Mouse (Mus musculus) central nervous system, embryonic 18 days (tissue): ENCODE results near the gene Tbc1d16. TPM values are rescaled to one million over a fixed set of nuclear protein-coding genes. Genes with fewer than 3 reads are reported as not detected.

ENCODE experiments used
- polyA plus RNA-seq: library from polyadenylated mRNA; depleted of rRNA; stranded (reverse); fragments of >200 nt; gene quantifications from 2 replicates; pipeline ENCODE4 v1.2.3, GENCODE M21; 2012; rRNA removed

The Tbc1d16 gene
- 83.6 and 90.9 TPM in 2 replicates for polyA plus RNA-seq

DNA sequence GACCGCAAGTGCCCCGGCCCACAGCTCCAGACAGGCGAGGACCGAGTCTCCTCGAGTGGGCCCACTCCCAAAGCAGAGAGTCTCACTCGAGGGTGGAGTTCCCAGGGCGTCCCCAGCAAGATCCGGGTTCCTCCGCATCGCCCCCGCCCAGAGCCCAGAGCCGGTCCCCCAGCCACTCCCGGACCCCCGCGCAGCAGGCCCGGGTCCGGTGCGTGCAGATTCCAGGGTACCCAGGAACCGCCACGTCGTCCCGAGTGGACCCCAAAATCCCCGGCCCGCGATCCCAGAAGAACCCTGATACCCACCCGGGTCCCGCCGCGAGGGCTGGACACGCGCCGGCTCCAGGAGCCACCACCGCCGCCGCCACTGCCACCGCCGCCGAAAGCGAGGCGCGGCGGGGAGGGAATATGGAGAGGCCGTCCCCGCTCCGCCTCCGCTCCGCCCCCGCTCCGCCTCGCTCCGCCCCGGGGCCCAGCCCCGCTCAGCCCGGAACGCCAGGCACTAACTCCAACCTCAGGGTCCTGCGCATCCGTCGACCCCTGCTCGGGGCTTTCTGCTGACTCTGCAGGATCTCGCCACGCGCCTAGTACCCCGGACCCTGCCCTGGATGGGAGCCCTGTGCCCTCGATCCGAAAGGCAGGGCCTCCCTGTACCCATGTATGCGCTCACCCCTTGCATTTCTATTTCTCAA, at the start of gene Tbc1d16, which contains the start of gene Ccdc40:
Tbc1d16 (minus strand) TSS at position 409 of the 691 bp plus-strand sequence.
Ccdc40 (plus strand) TSS at position 482 of the 691 bp plus-strand sequence.

DNA sequence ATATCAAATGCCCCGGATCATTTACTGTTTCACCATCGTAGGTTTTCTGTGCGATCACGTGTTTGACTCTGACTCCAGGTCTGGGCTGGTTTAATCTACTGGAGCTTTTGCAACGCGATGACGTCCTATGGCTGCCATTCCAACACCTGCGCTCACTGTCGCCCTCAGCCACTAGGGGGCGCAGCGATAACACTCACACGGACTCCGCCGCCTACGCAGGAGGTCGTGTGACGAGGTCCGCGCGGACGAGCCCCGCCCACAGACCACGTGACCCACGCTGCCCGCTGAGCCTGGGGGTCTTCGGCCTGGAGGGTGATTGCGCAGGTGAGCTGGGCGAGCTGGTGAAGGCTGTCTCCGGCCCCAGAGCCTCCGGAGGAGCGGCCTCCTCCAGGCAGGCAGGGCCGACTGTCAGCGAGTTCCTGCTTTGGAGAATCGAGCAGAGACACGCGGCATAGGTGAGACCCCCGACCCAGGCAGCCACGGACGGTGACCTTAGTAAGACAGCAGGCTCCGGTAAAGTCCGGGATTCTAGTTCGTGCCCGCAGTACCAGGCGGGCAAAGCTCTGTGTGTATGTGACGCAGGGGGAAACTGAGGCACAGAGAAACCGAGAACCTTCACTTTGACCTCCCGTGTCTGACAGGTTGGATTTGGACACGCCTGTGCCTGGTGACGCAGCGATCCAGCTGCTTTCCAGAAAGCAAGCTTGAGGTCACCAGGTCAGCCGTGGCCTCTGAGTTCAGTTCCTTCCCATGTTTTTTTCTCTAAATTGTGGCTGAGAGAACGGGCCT, 39.7 kb upstream of the Tbc1d16 start, which contains the start of gene Gaa:
Gaa (plus strand) TSS at position 120 of the 789 bp plus-strand sequence.

Other genes with a start within 250 kb of the Tbc1d16 start
- not detected in 2 replicates for gene Enpp7, start 240.3 kb downstream of the Tbc1d16 start, polyA plus RNA-seq
- 15.5 and 16.0 TPM in 2 replicates for gene Cbx2, start 205.5 kb downstream of the Tbc1d16 start, polyA plus RNA-seq
- gene Cbx8, start 187.5 kb downstream of the Tbc1d16 start, polyA plus RNA-seq, result 7.9 and 8.4 TPM in 2 replicates
- gene Cbx4, start 142.3 kb downstream of the Tbc1d16 start, polyA plus RNA-seq, result 40.3 and 43.2 TPM in 2 replicates
- 11.4 and 12.5 TPM in 2 replicates for gene Ccdc40, start 73 bp upstream of the Tbc1d16 start, polyA plus RNA-seq
- 109 and 111 TPM in 2 replicates for gene Gaa, start 39.4 kb upstream of the Tbc1d16 start, polyA plus RNA-seq
- 172 TPM in 2 replicates for gene Eif4a3, start 71.6 kb upstream of the Tbc1d16 start, polyA plus RNA-seq
- 0.51 and 0.65 TPM in 2 replicates for gene Card14, start 79.3 kb upstream of the Tbc1d16 start, polyA plus RNA-seq
- 2.5 and 2.6 TPM in 2 replicates for gene Sgsh, start 127.0 kb upstream of the Tbc1d16 start, polyA plus RNA-seq
- gene Slc26a11, start 127.1 kb upstream of the Tbc1d16 start, polyA plus RNA-seq, result 5.3 and 6.9 TPM in 2 replicates
- gene Rnf213, start 164.6 kb upstream of the Tbc1d16 start, polyA plus RNA-seq, result 4.7 and 7.3 TPM in 2 replicates